8 mouse cellular contexts compared by ENCODE assay signal in the genomic region with DNA sequence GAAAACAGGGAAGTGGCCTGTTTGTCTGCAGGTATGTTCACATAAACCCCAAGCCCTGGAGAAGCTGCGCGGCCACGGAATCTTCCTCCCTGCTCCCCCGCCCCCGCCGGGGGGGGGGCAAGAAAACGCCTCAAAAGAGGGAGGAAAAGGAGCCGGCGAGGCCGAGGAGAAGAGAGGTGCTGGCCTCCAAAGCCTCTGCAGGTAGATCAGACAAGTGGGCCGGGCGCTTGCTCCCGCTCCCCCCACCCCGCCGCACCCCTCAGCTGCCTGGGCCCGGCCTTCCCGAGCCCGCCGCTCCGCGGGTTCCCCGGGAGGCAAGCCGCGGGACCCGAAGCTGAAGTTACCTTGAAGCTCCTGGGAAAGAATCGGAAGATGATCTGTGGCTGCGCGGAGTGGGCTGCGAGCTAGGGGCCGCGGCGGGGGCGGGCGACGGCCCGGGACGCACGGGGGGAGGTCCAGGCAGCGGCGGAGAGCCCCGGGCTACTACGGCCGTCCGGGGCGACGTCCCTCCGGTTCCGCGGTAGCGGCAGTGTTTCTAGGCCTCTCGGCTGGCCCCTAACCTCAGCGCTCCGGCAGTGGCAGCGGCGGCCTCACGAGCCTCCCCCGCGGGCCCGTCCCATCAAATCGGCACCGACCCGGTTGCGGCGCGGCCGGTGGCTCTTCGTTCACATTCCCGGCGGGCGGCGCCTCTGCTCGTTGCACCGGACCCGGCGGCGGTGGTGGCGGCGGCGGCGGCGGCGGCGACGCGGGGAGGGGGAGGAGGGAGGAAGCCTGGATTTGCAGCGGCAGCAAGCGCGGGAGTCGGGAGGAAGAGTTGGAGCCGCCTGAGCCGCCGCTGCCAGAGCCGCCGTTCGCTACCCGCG. TPM values are rescaled to one million over a fixed set of nuclear protein-coding genes. Genes with fewer than 3 reads are reported as not detected.
DNase-seq lines count a peak whose midpoint lies in the region; ATAC-seq and TF ChIP-seq lines count a peak whose summit lies in the region.

No protein-coding gene starts in this region.

- POLR2A ChIA-PET in Patski (lab: Charles Lee) = interaction anchor here (0.7 to 1.3 kb wide), 2 partner anchors 25 to 63 kb away, joined by 3 read pairs; no protein-coding TSS in a partner anchor

- H3K9me3 ChIP-seq in heart, embryonic 12.5 days (replicated peaks) = no peaks in the 10 kb centered on the region

- CTCF ChIA-PET in Patski (lab: Charles Lee) = interaction anchor here (1.2 to 1.4 kb wide), 3 partner anchors 8 to 53 kb away, joined by 3 to 4 read pairs (median 3); no protein-coding TSS in a partner anchor

- peak overlapping the region; percentile 97 for H3K27ac ChIP-seq in heart, embryonic 12.5 days (ENCODE audit: poor library complexity, severe bottlenecking)

- peak; percentile 48 for DNase-seq in CD4-positive, CD25-positive, alpha-beta regulatory T cell, adult 2 months (ENCODE audit: low read depth, low spot score)
- DNase-seq in Patski (ENCODE audit: low read depth, low spot score) = no peak
- peak; percentile 37 to 49 for DNase-seq in cerebellum, postnatal 36 days
- peak; percentile 16 to 22 for DNase-seq in layer of hippocampus, adult 8-10 months (ENCODE audit: low spot score in 2 of 2)
- DNase-seq in lung, postnatal 10 days = peak; percentile 40
- peak; percentile 55 for DNase-seq in ovary, postnatal 36 days (ENCODE audit: low spot score)
- peak; percentile 49 for DNase-seq in urinary bladder, postnatal 14 days (ENCODE audit: low spot score)

- H3K4me3 ChIP-seq in heart, embryonic 12.5 days = peak overlapping the region; percentile 93

- WGBS in heart, embryonic 12.5 days = under 1% methylated on average over 86 of the region's 97 CpGs

- peak; percentile 20 for ATAC-seq in Patski
- ATAC-seq in heart, embryonic 12.5 days (ENCODE audit: insufficient number of reproducible peaks, low FRiP score) = peak; percentile 17; the same call in 1 of the 2 replicates

- H3K4me1 ChIP-seq in heart, embryonic 12.5 days (replicated peaks) = peaks cover 9% of the 10 kb centered on the region

- TF ChIP-seq CTCF in Patski (IDR thresholded peaks at IDR 0.05) = no peak

- peak overlapping the region; percentile 82 for H3K4me2 ChIP-seq in heart, embryonic 12.5 days

- peaks cover 21% of the 10 kb centered on the region for H3K36me3 ChIP-seq in heart, embryonic 12.5 days

- peak overlapping the region; percentile 96 for H3K9ac ChIP-seq in heart, embryonic 12.5 days

- no peaks in the 10 kb centered on the region for H3K27me3 ChIP-seq in Patski
- no peaks in the 10 kb centered on the region for H3K27me3 ChIP-seq in heart, embryonic 12.5 days (replicated peaks)

- in situ Hi-C loops in Patski (cut with MboI; ENCODE audit: low pct_unique_long_range_greater_than_20kb) = loop anchor here (5.0 kb wide), 1 partner anchor 128 kb away; no protein-coding TSS in a partner anchor

RNA-seq across cellular contexts. Expression of gene Ppp2r5e, which starts 0.5 kb away (rescaled TPM):
- 51.4 TPM for polyA plus RNA-seq in Patski (2021)
- 12.1 and 12.7 TPM in 2 replicates for polyA plus RNA-seq in heart, embryonic 12.5 days (2016; fragmentation: Nextera tagmentation; extraction: Ambion mirVana)
- 10 to 100 TPM; 71.9 to 77.1 (median 76.4) TPM for total RNA-seq in layer of hippocampus, adult 8-10 months (2022)
